Mouse (Mus musculus): ENCODE results near the gene Dnajc30.

Dnajc30 gene

GRCm38 (mm10) chr5:135109017-135109416 is 45.0 kb downstream of the Dnajc30 start:
- DNase-seq (ENCODE audit: low spot score), result no peak

- no peak for DNase-seq (ENCODE audit: low spot score)
Observed at GRCm38 (mm10) chr5:135109426-135109825, 45.4 kb downstream of the Dnajc30 start.

GRCm38 (mm10) chr5:135109976-135110375 is 46.0 kb downstream of the Dnajc30 start:
- DNase-seq (ENCODE audit: low spot score), result no peak

- no peak for DNase-seq (ENCODE audit: low spot score)
Observed at GRCm38 (mm10) chr5:135113782-135114181, 49.8 kb downstream of the Dnajc30 start.

GRCm38 (mm10) chr5:135115241-135115640 is 51.2 kb downstream of the Dnajc30 start:
- DNase-seq (ENCODE audit: low spot score), result no peak

Measured in layer of hippocampus, adult 11-12 months (tissue).